Mouse (Mus musculus): Measurements from ENCODE around the gene Macf1. TPM values are rescaled to one million over a fixed set of nuclear protein-coding genes. Genes with fewer than 3 reads are reported as not detected.

The Macf1 gene
- polyA plus RNA-seq, 1 experiment from 2014 or later = 75.6 TPM

DNA sequence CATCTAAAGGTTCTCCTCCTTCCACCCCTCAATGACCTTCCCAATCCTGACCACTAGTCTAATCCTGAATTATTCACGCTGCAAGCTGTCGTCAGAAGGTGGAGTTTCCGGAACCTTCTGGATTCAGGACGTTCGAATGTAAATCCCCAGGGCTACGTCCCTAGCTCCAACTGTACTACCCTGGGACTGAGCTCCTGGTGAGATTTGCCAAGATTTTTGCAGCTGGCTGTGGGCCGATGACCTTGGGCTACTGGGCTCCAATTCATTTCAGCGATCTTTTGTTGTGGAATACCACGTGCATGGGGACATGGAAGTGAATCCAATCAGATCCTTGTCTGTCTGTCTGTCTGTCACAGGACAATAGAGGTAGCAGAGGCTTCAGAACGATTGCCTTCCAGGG, 6.2 kb upstream of the Macf1 start:
- no peak for ATAC-seq (ENCODE audit: low FRiP score)
- Histone ChIP-seq H3K4me3 (replicated peaks) (no peak overlapping the region), H3K36me3 (replicated peaks) (no peaks in the 10 kb centered on the region), H3K4me2 (no peak overlapping the region), H3K4me1 (peaks cover 12% of the 10 kb centered on the region), H3K27me3 (peaks cover 7% of the 10 kb centered on the region), H3K9ac (no peak overlapping the region), H3K9me3 (no peaks in the 10 kb centered on the region), H3K27ac (no peak overlapping the region)
- WGBS = 87% methylated on average over 10 of the region's 10 CpGs

DNA sequence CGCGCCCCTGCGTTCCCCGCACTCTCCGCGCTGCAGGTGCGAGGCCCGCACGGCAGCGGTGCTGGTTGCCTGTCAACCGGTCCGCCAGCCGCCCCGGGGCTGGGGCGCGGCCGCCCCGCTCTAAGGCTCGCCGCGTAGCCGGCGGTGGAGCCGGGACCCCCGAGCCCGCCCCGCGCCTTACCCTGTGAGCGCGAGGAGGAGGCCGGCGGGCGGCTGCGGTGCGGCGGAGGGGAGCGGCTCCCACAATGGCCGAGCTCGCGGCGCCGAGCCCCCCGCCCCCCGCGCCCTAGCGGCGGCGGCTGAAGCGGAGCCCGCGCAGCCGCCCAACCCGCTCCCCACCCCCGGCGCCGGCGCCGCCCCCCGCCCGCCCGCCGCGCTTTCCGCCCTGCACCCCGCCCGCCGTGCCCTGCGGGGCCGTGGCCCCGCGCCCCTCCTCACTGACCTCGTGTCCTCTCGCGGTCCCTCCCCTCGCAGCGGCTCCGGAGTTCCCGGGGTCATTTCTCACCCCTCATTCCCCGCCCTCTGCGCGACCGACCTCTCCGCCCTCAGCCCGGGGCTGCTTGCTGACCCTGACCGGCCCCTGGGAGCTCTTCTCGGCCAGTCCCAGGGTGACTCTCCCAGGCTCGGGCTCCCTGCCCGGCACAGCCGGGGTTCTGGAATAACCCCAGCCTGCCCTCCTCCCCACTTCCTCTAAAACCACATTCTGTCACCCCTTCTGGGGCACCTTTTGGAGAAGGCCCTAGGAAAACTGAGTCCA, 3.0 kb upstream of the Macf1 start:
- peaks cover 4% of the 10 kb centered on the region; the same call in 1 of the 2 replicates for H3K36me3 ChIP-seq (replicated peaks)
- peaks cover 11% of the 10 kb centered on the region for H3K27me3 ChIP-seq
- peak overlapping the region; percentile 83 for H3K4me3 ChIP-seq (replicated peaks)
- ATAC-seq (ENCODE audit: low FRiP score) = peak; percentile 70
- H3K9me3 ChIP-seq = no peaks in the 10 kb centered on the region
- peak overlapping the region; percentile 82 for H3K27ac ChIP-seq
- under 1% methylated on average over 68 of the region's 89 CpGs for WGBS
- peak overlapping the region; percentile 99 for H3K4me2 ChIP-seq
- H3K9ac ChIP-seq = peak overlapping the region; percentile 90
- H3K4me1 ChIP-seq = peaks cover 17% of the 10 kb centered on the region

DNA sequence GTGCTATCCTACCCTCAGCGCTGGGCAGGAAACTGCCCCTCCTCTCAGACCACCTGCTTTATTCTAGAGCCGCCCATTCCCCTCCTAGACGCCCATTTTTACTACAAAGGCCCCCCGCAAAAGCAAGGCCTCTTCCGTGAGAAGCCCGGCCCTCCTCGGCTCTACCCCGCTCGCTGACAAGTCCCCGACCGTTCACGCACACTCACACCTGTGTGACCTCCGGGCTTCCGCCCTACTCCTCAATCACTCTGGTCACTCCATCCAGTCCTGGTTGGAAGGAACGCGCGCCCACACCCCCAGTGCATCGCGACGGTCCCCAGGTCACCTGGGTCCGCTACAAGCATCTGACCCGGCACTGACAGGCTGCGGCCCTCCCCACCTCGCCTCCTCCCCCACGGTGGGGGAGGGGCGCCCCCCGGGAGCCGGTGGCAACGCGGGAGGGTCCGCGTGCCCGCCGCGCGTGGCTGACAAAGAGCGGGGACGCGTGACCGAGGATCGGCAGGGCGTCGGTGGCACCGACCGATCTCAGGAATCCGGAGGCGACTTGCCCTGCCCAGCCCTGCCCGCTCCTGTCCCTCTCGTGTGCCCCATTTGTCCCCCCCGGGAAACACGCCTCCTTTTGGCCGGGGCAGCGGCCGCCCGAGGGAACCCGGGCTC, 2.3 kb upstream of the Macf1 start:
- WGBS = under 1% methylated on average over 55 of the region's 56 CpGs
- peaks cover 4% of the 10 kb centered on the region; the same call in 1 of the 2 replicates for H3K36me3 ChIP-seq (replicated peaks)

DNA sequence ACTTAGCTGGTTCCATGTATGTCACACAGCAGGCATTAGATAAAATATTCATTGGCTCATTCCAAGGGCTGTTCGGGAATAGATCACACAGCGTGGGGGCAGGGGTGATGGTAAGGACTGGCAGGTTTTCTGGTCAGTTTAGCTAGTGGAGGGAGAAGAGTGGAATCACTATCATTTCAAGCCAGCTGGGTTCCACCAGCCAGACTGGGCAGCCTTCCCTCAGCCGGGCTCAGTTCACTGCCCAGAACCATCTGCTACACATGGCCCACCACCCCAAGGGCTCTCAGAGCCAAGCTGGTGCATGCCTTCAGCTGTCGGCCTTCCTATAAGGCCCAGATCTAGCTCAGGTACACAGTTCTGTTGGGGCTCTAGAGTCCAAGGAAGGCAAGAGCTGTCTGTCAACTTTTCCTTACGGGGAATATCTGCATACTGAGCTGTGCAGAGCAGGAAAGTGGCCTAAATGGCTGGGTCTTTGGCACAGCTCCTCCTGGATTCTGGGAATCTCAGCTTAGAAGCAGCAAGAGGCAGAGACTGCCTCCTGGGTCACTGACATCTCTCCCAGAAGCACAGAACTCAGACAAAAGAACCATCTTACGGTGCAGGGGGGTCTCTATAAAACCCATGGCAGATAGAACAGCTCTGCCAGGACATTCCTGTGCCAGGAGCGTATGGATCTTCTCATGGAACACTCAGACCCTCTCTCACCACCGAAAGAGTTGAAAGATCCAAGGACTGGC, 1.5 kb upstream of the Macf1 start:
- peaks cover 4% of the 10 kb centered on the region; the same call in 1 of the 2 replicates for H3K36me3 ChIP-seq (replicated peaks)
- H3K9me3 ChIP-seq = no peaks in the 10 kb centered on the region
- H3K27ac ChIP-seq = 0 out of 2 replicates have a peak overlapping the region, but pooled peaks have one; percentile 82
- peak overlapping the region; percentile 99 for H3K4me2 ChIP-seq
- H3K4me3 ChIP-seq (replicated peaks) = peak overlapping the region; percentile 83
- peaks cover 11% of the 10 kb centered on the region for H3K27me3 ChIP-seq
- ATAC-seq (ENCODE audit: low FRiP score) = no peak
- peaks cover 17% of the 10 kb centered on the region for H3K4me1 ChIP-seq
- WGBS = 61% methylated on average over 8 of the region's 8 CpGs
- H3K9ac ChIP-seq = peak overlapping the region; percentile 90

More for the DNA sequence above, 2.3 kb upstream of the Macf1 start:
- ATAC-seq (ENCODE audit: low FRiP score) = peak; percentile 68
- H3K27me3 ChIP-seq = peaks cover 11% of the 10 kb centered on the region
- H3K9ac ChIP-seq = peak overlapping the region; percentile 90
- H3K4me2 ChIP-seq = peak overlapping the region; percentile 99
- no peaks in the 10 kb centered on the region for H3K9me3 ChIP-seq
- peak overlapping the region; percentile 82 for H3K27ac ChIP-seq
- peak overlapping the region; percentile 83 for H3K4me3 ChIP-seq (replicated peaks)
- H3K4me1 ChIP-seq = peaks cover 17% of the 10 kb centered on the region

DNA sequence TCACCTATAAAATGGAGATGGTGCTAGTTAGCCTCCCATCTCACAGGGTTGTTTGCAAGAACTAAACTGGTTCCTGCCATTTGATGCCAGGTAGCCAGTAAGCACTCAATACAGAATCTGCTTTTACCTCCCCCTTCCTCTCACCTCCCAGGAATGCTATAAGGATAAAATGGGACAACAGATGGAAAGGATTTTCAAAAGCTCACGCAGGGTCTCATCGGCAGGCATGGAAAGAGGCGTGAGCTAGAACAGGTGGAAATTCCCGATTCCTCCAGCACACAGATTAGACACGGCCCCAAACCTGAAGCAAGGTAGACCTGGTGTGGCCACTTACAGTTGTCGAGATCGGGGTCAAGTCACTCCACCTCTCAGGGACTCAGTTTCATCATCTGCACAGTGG, 886 bp upstream of the Macf1 start:
- Histone ChIP-seq H3K27me3 (peaks cover 11% of the 10 kb centered on the region), H3K9me3 (no peaks in the 10 kb centered on the region), H3K4me3 (replicated peaks) (peak overlapping the region; percentile 83), H3K27ac (no peak overlapping the region), H3K36me3 (replicated peaks) (peaks cover 4% of the 10 kb centered on the region), H3K4me2 (peak overlapping the region; percentile 99), H3K4me1 (peaks cover 17% of the 10 kb centered on the region), H3K9ac (no peak overlapping the region)
- ATAC-seq (ENCODE audit: low FRiP score) = no peak
- WGBS = 80% methylated on average over 7 of the region's 7 CpGs

DNA sequence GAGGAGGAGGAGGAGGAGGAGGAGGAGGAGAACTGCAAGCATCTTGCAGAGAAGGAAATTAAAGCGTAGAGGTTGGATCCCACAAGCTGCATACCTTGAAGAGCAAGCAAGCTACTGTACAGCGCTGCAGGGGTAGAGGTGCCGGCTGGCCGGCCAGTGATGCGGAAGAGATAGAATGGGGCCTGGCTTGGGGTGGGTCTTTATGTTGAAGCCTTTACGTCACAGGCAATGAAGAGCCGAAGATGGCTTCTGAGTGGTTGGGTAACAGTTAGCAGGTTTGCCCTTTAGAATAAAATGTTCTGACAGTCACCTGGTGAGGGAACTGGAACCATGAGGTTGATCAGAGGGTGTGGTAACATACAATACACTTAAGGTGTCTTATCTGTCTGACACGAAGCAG, 1.9 kb downstream of the Macf1 start:
- Histone ChIP-seq H3K9ac (no peak overlapping the region), H3K27me3 (peaks cover 11% of the 10 kb centered on the region), H3K4me1 (peaks cover 25% of the 10 kb centered on the region), H3K4me2 (no peak overlapping the region), H3K27ac (no peak overlapping the region), H3K9me3 (no peaks in the 10 kb centered on the region), H3K4me3 (replicated peaks) (no peak overlapping the region), H3K36me3 (replicated peaks) (peaks cover 4% of the 10 kb centered on the region)
- 81% methylated on average over 8 of the region's 8 CpGs for whole genome bisulfite sequencing
- ATAC-seq (ENCODE audit: low FRiP score) = no peak

GRCm38 (mm10) chr4:123680962-123681361, 3.2 kb downstream of the Macf1 start:
- Histone ChIP-seq H3K4me2 (no peak overlapping the region), H3K4me3 (replicated peaks) (no peak overlapping the region), H3K36me3 (replicated peaks) (peaks cover 4% of the 10 kb centered on the region), H3K4me1 (peaks cover 32% of the 10 kb centered on the region), H3K27ac (no peak overlapping the region), H3K27me3 (peaks cover 11% of the 10 kb centered on the region), H3K9ac (no peak overlapping the region), H3K9me3 (no peaks in the 10 kb centered on the region)
- ATAC-seq (ENCODE audit: low FRiP score) = no peak
- 63% methylated on average over 7 of the region's 7 CpGs for WGBS

DNA sequence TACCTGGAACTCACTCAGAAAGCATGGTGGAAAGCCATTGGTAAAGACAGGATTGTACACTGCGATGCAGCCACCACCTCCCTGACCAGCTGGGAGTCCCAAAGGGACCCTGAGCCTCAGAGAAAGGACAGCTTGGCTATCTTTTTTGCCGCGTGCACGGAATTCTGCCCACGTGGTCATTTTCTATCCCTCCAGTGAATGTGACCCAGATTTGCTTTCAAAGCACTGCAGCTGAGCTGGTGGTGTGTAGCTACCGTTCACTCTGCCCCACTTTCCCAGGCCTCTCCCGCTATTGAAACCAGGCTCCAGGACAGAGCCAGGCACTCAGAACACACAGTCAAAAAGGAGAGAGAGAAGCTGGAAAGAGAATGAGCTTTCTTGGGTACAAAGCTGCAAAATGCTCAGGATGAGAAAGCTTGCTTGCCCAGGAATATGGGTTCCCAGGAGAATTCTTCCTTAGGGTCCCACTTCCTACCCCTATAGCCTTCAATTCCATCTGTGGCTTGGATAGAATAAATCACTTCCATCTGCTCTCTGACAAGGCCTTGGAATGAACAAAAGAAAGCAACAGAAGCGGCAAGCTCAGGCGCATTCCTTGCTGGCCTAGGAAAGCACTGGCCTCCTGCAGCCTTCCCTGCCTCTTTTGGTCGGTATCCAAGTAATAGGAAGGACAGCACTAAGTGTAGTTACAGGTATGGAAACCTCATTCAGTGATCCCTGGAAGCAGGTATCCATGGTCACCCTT, 6.9 kb downstream of the Macf1 start:
- H3K4me2 ChIP-seq = no peak overlapping the region
- peak; percentile 27; the same call in 1 of the 2 replicates for ATAC-seq (ENCODE audit: low FRiP score)
- H3K27me3 ChIP-seq = no peaks in the 10 kb centered on the region
- H3K4me1 ChIP-seq = peaks cover 22% of the 10 kb centered on the region
- WGBS = 29% methylated on average over 10 of the region's 10 CpGs
- H3K36me3 ChIP-seq (replicated peaks) = no peaks in the 10 kb centered on the region; the same call in 1 of the 2 replicates
- H3K4me3 ChIP-seq (replicated peaks) = no peak overlapping the region
- H3K9me3 ChIP-seq = no peaks in the 10 kb centered on the region
- H3K27ac ChIP-seq = peak overlapping the region; percentile 87
- no peak overlapping the region for H3K9ac ChIP-seq

DNA sequence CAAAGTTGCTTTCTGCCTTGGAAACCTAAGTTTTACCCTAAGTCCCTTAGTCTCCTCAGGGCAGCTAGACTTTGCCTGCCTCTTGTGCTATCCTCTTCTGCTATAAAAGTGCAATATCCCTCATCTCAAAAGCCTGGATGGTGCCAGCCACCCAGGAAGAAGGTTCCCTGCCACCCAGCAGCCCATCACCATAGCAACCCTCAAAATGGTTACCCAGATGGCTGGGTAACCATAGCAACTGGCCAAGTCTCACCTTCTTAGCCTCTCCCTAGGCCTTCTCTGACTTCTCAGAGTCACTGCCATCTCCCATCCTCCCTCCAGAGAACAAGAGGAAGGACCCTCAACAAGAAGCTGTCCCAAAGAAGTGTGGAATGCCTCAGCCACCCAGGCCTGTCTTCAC, 13.6 kb downstream of the Macf1 start:
- ATAC-seq (ENCODE audit: low FRiP score) = peak; percentile 34; the same call in 1 of the 2 replicates
- peaks cover 45% of the 10 kb centered on the region for H3K4me1 ChIP-seq
- H3K4me2 ChIP-seq = no peak overlapping the region
- no peaks in the 10 kb centered on the region for H3K9me3 ChIP-seq
- no peaks in the 10 kb centered on the region for H3K27me3 ChIP-seq
- no peak overlapping the region for H3K4me3 ChIP-seq (replicated peaks)
- H3K9ac ChIP-seq = 0 out of 2 replicates have a peak overlapping the region, but pooled peaks have one; percentile 22
- H3K36me3 ChIP-seq (replicated peaks) = 0 out of 2 replicates have a peak, but pooled peaks cover 3% of the 10 kb centered on the region
- 0 out of 2 replicates have a peak overlapping the region, but pooled peaks have one; percentile 33 for H3K27ac ChIP-seq

- Histone ChIP-seq H3K36me3 (replicated peaks) (0 out of 2 replicates have a peak, but pooled peaks cover 3% of the 10 kb centered on the region), H3K4me3 (replicated peaks) (no peak overlapping the region), H3K27me3 (no peaks in the 10 kb centered on the region), H3K4me1 (peaks cover 49% of the 10 kb centered on the region), H3K4me2 (no peak overlapping the region), H3K9ac (no peak overlapping the region), H3K9me3 (no peaks in the 10 kb centered on the region), H3K27ac (no peak overlapping the region)
- ATAC-seq (ENCODE audit: low FRiP score) = no peak
- WGBS = 74% methylated on average over 6 of the region's 6 CpGs
Measured at GRCm38 (mm10) chr4:123669696-123670095, 14.5 kb downstream of the Macf1 start.

DNA sequence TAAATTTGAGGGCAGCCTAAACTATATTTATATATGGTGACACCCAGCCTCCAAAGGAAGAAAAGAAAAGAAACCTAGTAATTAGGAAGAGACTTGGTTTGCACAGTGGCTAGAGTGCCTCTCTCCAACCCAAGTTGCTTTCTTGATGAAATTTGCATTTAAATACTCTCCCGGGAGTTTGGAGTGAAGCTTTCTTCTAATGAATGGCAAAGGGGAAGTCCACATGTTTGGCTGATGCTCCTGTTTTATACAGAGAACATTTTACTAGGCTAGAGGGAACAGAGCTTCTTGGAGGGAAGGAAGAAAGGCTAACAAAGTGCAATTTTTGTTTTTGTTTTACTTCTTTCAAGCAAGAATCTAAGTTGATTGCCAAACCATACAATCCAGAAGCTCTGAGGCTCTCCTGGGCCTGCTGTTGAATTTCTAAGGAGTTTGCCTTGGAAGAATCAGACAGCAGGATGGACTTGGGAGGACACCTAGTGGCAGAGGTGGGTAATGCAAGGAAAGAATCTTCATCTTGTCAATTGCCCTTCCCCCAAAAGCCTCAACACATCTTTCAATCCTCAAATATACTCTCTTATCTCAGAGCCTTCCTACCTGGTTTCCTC, 16.8 kb downstream of the Macf1 start:
- Histone ChIP-seq H3K27ac (peak overlapping the region; percentile 86), H3K9ac (0 out of 2 replicates have a peak overlapping the region, but pooled peaks have one; percentile 25), H3K9me3 (no peaks in the 10 kb centered on the region), H3K4me2 (peak overlapping the region; percentile 24; the same call in 1 of the 2 replicates), H3K4me3 (replicated peaks) (no peak overlapping the region), H3K36me3 (replicated peaks) (0 out of 2 replicates have a peak, but pooled peaks cover 3% of the 10 kb centered on the region), H3K27me3 (no peaks in the 10 kb centered on the region), H3K4me1 (peaks cover 61% of the 10 kb centered on the region)
- no peak; the same call in 1 of the 2 replicates for ATAC-seq (ENCODE audit: low FRiP score)
- 13% methylated on average over 1 of the region's 1 CpGs for WGBS
